Mouse (Mus musculus) natural killer cell, adult 2 months (primary cell): ENCODE measurements around the gene Phlda2.
A peak's percentile ranks its signal among the peaks of the same experiment; 100 is the strongest.

Experiments
- DNase-seq, 2 experiments: peaks; one replicate each; pipeline ENCODE4 v3.0.0; 2022; ENCODE audit warnings: low spot score in 2 of 2

Phlda2 gene

GRCm38 (mm10) chr7:143463865-143464415, 39.0 kb downstream of the Phlda2 start:
- peak; percentile 49 to 68 for DNase-seq

GRCm38 (mm10) chr7:143462516-143462915, 40.4 kb downstream of the Phlda2 start:
- DNase-seq = no peak

GRCm38 (mm10) chr7:143461920-143462319, 41.0 kb downstream of the Phlda2 start:
- DNase-seq = no peak

- DNase-seq = no peak
Measured at GRCm38 (mm10) chr7:143461294-143461870, 41.6 kb downstream of the Phlda2 start.

- DNase-seq = peak; percentile 75 to 83
Measured at GRCm38 (mm10) chr7:143460874-143461273, 42.1 kb downstream of the Phlda2 start, which contains the start of gene Cdkn1c. Gene Cdkn1c (minus strand): TSS chr7:143461050.

- DNase-seq = no peak
Measured at GRCm38 (mm10) chr7:143460217-143460834, 42.6 kb downstream of the Phlda2 start.

- DNase-seq = no peak
Measured at GRCm38 (mm10) chr7:143459332-143460211, 43.4 kb downstream of the Phlda2 start.

GRCm38 (mm10) chr7:143458963-143459331, 44.0 kb downstream of the Phlda2 start:
- no peak for DNase-seq
